Mouse (Mus musculus): ENCODE measurements around the gene Nudt1. TPM values are rescaled to one million over a fixed set of nuclear protein-coding genes. Genes with fewer than 3 reads are reported as not detected.
"Not testable (repeated sequence)": the region's sequence is repeated elsewhere in the genome, so short reads cannot be mapped to it uniquely, and the experiment has no call there.

The Nudt1 gene
- polyA plus RNA-seq, 1 experiment from 2014 or later = 27.0 TPM

GRCm38 (mm10) chr5:140352352-140352751 is 30.9 kb downstream of the Nudt1 start:
- Histone ChIP-seq H3K9ac (ENCODE audit: low read depth, low read length) (no peak overlapping the region), H3K36me3 (ENCODE audit: control insufficient read depth, insufficient read depth, low read length) (peaks cover 34% of the 10 kb centered on the region), H3K4me1 (ENCODE audit: control insufficient read depth, insufficient read depth, low read depth, low read length) (no peaks in the 10 kb centered on the region), H3K27me3 (replicated peaks; ENCODE audit: control insufficient read depth, insufficient read depth, low read length) (no peaks in the 10 kb centered on the region), H3K4me3 (ENCODE audit: low read length) (no peak overlapping the region), H3K4me2 (ENCODE audit: low read length) (no peak overlapping the region), H3K9me3 (ENCODE audit: control insufficient read depth, low read length) (no peaks in the 10 kb centered on the region), H3K27ac (ENCODE audit: low read depth, low read length) (no peak overlapping the region)
- ATAC-seq = no peak
- WGBS = 96% methylated on average over 6 of the region's 6 CpGs

GRCm38 (mm10) chr5:140355934-140356333 is 34.5 kb downstream of the Nudt1 start:
- Histone ChIP-seq H3K27me3 (replicated peaks; ENCODE audit: control insufficient read depth, insufficient read depth, low read length) (no peaks in the 10 kb centered on the region), H3K9ac (ENCODE audit: low read depth, low read length) (no peak overlapping the region; the same call in 1 of the 2 replicates), H3K4me3 (ENCODE audit: low read length) (no peak overlapping the region), H3K4me2 (ENCODE audit: low read length) (no peak overlapping the region), H3K4me1 (ENCODE audit: control insufficient read depth, insufficient read depth, low read depth, low read length) (no peaks in the 10 kb centered on the region), H3K36me3 (ENCODE audit: control insufficient read depth, insufficient read depth, low read length) (peaks cover 36% of the 10 kb centered on the region), H3K27ac (ENCODE audit: low read depth, low read length) (no peak overlapping the region), H3K9me3 (ENCODE audit: control insufficient read depth, low read length) (no peaks in the 10 kb centered on the region)
- no peak for ATAC-seq
- WGBS = 81% methylated on average over 11 of the region's 11 CpGs

- no peaks in the 10 kb centered on the region for H3K9me3 ChIP-seq (ENCODE audit: control insufficient read depth, low read length)
- H3K4me1 ChIP-seq (ENCODE audit: control insufficient read depth, insufficient read depth, low read depth, low read length) = no peaks in the 10 kb centered on the region
- H3K27ac ChIP-seq (ENCODE audit: low read depth, low read length) = no peak overlapping the region
- no peak overlapping the region for H3K4me2 ChIP-seq (ENCODE audit: low read length)
- peaks cover 25% of the 10 kb centered on the region for H3K36me3 ChIP-seq (ENCODE audit: control insufficient read depth, insufficient read depth, low read length)
- 95% methylated on average over 3 of the region's 3 CpGs for WGBS
- H3K9ac ChIP-seq (ENCODE audit: low read depth, low read length) = no peak overlapping the region
- ATAC-seq = no peak
- H3K4me3 ChIP-seq (ENCODE audit: low read length) = no peak overlapping the region
- H3K27me3 ChIP-seq (replicated peaks; ENCODE audit: control insufficient read depth, insufficient read depth, low read length) = no peaks in the 10 kb centered on the region
Measured at GRCm38 (mm10) chr5:140357466-140357865, 36.0 kb downstream of the Nudt1 start.

- H3K4me3 ChIP-seq (ENCODE audit: low read length) = no peak overlapping the region
- no peak overlapping the region for H3K9ac ChIP-seq (ENCODE audit: low read depth, low read length)
- no peaks in the 10 kb centered on the region for H3K27me3 ChIP-seq (replicated peaks; ENCODE audit: control insufficient read depth, insufficient read depth, low read length)
- H3K4me1 ChIP-seq (ENCODE audit: control insufficient read depth, insufficient read depth, low read depth, low read length) = no peaks in the 10 kb centered on the region
- no peak overlapping the region for H3K4me2 ChIP-seq (ENCODE audit: low read length)
- 84% methylated on average over 14 of the region's 14 CpGs for WGBS
- no peak for ATAC-seq
- peaks cover 11% of the 10 kb centered on the region for H3K36me3 ChIP-seq (ENCODE audit: control insufficient read depth, insufficient read depth, low read length)
- no peak overlapping the region for H3K27ac ChIP-seq (ENCODE audit: low read depth, low read length)
- no peaks in the 10 kb centered on the region for H3K9me3 ChIP-seq (ENCODE audit: control insufficient read depth, low read length)
Measured at GRCm38 (mm10) chr5:140359930-140360674, 38.6 kb downstream of the Nudt1 start.

GRCm38 (mm10) chr5:140364415-140364814 is 43.0 kb downstream of the Nudt1 start:
- WGBS = 95% methylated on average over 5 of the region's 5 CpGs
- H3K9ac ChIP-seq (ENCODE audit: low read depth, low read length) = no peak overlapping the region
- H3K4me1 ChIP-seq (ENCODE audit: control insufficient read depth, insufficient read depth, low read depth, low read length) = no peaks in the 10 kb centered on the region
- H3K27me3 ChIP-seq (replicated peaks; ENCODE audit: control insufficient read depth, insufficient read depth, low read length) = no peaks in the 10 kb centered on the region
- H3K9me3 ChIP-seq (ENCODE audit: control insufficient read depth, low read length) = no peaks in the 10 kb centered on the region
- no peak for ATAC-seq
- no peak overlapping the region for H3K4me2 ChIP-seq (ENCODE audit: low read length)
- H3K27ac ChIP-seq (ENCODE audit: low read depth, low read length) = no peak overlapping the region
- H3K4me3 ChIP-seq (ENCODE audit: low read length) = no peak overlapping the region
- no peaks in the 10 kb centered on the region for H3K36me3 ChIP-seq (ENCODE audit: control insufficient read depth, insufficient read depth, low read length)

GRCm38 (mm10) chr5:140368126-140368525 is 46.7 kb downstream of the Nudt1 start:
- H3K9me3 ChIP-seq (ENCODE audit: control insufficient read depth, low read length); ATAC-seq; H3K36me3 ChIP-seq (ENCODE audit: control insufficient read depth, insufficient read depth, low read length); H3K27me3 ChIP-seq (replicated peaks; ENCODE audit: control insufficient read depth, insufficient read depth, low read length); H3K4me2 ChIP-seq (ENCODE audit: low read length); H3K4me3 ChIP-seq (ENCODE audit: low read length); H3K4me1 ChIP-seq (ENCODE audit: control insufficient read depth, insufficient read depth, low read depth, low read length); H3K27ac ChIP-seq (ENCODE audit: low read depth, low read length); H3K9ac ChIP-seq (ENCODE audit: low read depth, low read length): not testable (repeated sequence)
- 73% methylated on average over 2 of the region's 2 CpGs for WGBS

GRCm38 (mm10) chr5:140368926-140369325 is 47.5 kb downstream of the Nudt1 start:
- no peaks in the 10 kb centered on the region for H3K36me3 ChIP-seq (ENCODE audit: control insufficient read depth, insufficient read depth, low read length)
- ATAC-seq = no peak
- no peaks in the 10 kb centered on the region for H3K27me3 ChIP-seq (replicated peaks; ENCODE audit: control insufficient read depth, insufficient read depth, low read length)
- no peak overlapping the region for H3K4me3 ChIP-seq (ENCODE audit: low read length)
- no peak overlapping the region for H3K4me2 ChIP-seq (ENCODE audit: low read length)
- H3K9me3 ChIP-seq (ENCODE audit: control insufficient read depth, low read length) = no peaks in the 10 kb centered on the region
- H3K4me1 ChIP-seq (ENCODE audit: control insufficient read depth, insufficient read depth, low read depth, low read length) = no peaks in the 10 kb centered on the region
- no peak overlapping the region for H3K9ac ChIP-seq (ENCODE audit: low read depth, low read length)
- WGBS = 95% methylated on average over 4 of the region's 4 CpGs
- no peak overlapping the region for H3K27ac ChIP-seq (ENCODE audit: low read depth, low read length)

- Histone ChIP-seq H3K9ac (ENCODE audit: low read depth, low read length) (no peak overlapping the region), H3K4me1 (ENCODE audit: control insufficient read depth, insufficient read depth, low read depth, low read length) (no peaks in the 10 kb centered on the region; the same call in 1 of the 2 replicates), H3K27me3 (replicated peaks; ENCODE audit: control insufficient read depth, insufficient read depth, low read length) (no peaks in the 10 kb centered on the region), H3K27ac (ENCODE audit: low read depth, low read length) (no peak overlapping the region), H3K9me3 (ENCODE audit: control insufficient read depth, low read length) (no peaks in the 10 kb centered on the region), H3K4me3 (ENCODE audit: low read length) (no peak overlapping the region), H3K36me3 (ENCODE audit: control insufficient read depth, insufficient read depth, low read length) (no peaks in the 10 kb centered on the region), H3K4me2 (ENCODE audit: low read length) (no peak overlapping the region)
- 90% methylated on average over 2 of the region's 2 CpGs for WGBS
- ATAC-seq = no peak
Measured at GRCm38 (mm10) chr5:140369466-140369865, 48.0 kb downstream of the Nudt1 start.

- Histone ChIP-seq H3K27me3 (replicated peaks; ENCODE audit: control insufficient read depth, insufficient read depth, low read length) (no peaks in the 10 kb centered on the region), H3K4me1 (ENCODE audit: control insufficient read depth, insufficient read depth, low read depth, low read length) (no peaks in the 10 kb centered on the region; the same call in 1 of the 2 replicates), H3K9me3 (ENCODE audit: control insufficient read depth, low read length) (no peaks in the 10 kb centered on the region), H3K36me3 (ENCODE audit: control insufficient read depth, insufficient read depth, low read length) (no peaks in the 10 kb centered on the region), H3K4me3 (ENCODE audit: low read length) (no peak overlapping the region), H3K4me2 (ENCODE audit: low read length) (no peak overlapping the region), H3K27ac (ENCODE audit: low read depth, low read length) (no peak overlapping the region), H3K9ac (ENCODE audit: low read depth, low read length) (no peak overlapping the region)
- ATAC-seq = no peak
- WGBS = 82% methylated on average over 6 of the region's 6 CpGs
Measured at GRCm38 (mm10) chr5:140370446-140371254, 49.2 kb downstream of the Nudt1 start.
